Mouse (Mus musculus): ENCODE measurements around the gene Ppm1h. TPM values are rescaled to one million over a fixed set of nuclear protein-coding genes. Genes with fewer than 3 reads are reported as not detected.

Ppm1h gene
- total and polyA plus RNA-seq, 2 experiments from 2014 or later, result 4.9 to 6.1 TPM

GRCm38 (mm10) chr10:122793193-122793592, 114.6 kb downstream of the Ppm1h start:
- no peaks in the 10 kb centered on the region for H3K9me3 ChIP-seq (replicated peaks; ENCODE audit: control insufficient read depth, low read length)
- H3K36me3 ChIP-seq (replicated peaks; ENCODE audit: control insufficient read depth, insufficient read depth, low read length), result no peaks in the 10 kb centered on the region
- peaks cover 9% of the 10 kb centered on the region; the same call in 1 of the 2 replicates for H3K4me1 ChIP-seq (ENCODE audit: control insufficient read depth, insufficient read depth)
- H3K9ac ChIP-seq (replicated peaks; ENCODE audit: low read depth, low read length), result no peak overlapping the region
- ATAC-seq (ENCODE audit: insufficient read depth, low read depth), result no peak
- H3K27ac ChIP-seq (ENCODE audit: low read depth), result no peak overlapping the region
- H3K4me2 ChIP-seq (ENCODE audit: low read depth, low read length), result no peak overlapping the region
- DNase-seq (ENCODE audit: low spot score), result no peak
- H3K4me3 ChIP-seq (ENCODE audit: low read depth, low read length), result no peak overlapping the region
- no peaks in the 10 kb centered on the region for H3K27me3 ChIP-seq (ENCODE audit: control insufficient read depth, insufficient read depth, low read length)
- 78% methylated on average over 11 of the region's 11 CpGs for WGBS
- TF ChIP-seq EP300 (IDR thresholded peaks at IDR 0.05; ENCODE audit: low read depth) (no peak), CTCF (IDR thresholded peaks at IDR 0.05; ENCODE audit: low read depth) (no peak)

GRCm38 (mm10) chr10:122794187-122794850, 115.8 kb downstream of the Ppm1h start:
- Histone ChIP-seq H3K27me3 (ENCODE audit: control insufficient read depth, insufficient read depth, low read length) (no peaks in the 10 kb centered on the region), H3K4me3 (ENCODE audit: low read depth, low read length) (peak overlapping the region; percentile 10), H3K9me3 (replicated peaks; ENCODE audit: control insufficient read depth, low read length) (no peaks in the 10 kb centered on the region), H3K27ac (ENCODE audit: low read depth) (peak overlapping the region; percentile 14; the same call in 1 of the 2 replicates), H3K4me2 (ENCODE audit: low read depth, low read length) (peak overlapping the region; percentile 43), H3K36me3 (replicated peaks; ENCODE audit: control insufficient read depth, insufficient read depth, low read length) (no peaks in the 10 kb centered on the region), H3K4me1 (ENCODE audit: control insufficient read depth, insufficient read depth) (peaks cover 9% of the 10 kb centered on the region; the same call in 1 of the 2 replicates), H3K9ac (replicated peaks; ENCODE audit: low read depth, low read length) (no peak overlapping the region)
- TF ChIP-seq EP300 (IDR thresholded peaks at IDR 0.05; ENCODE audit: low read depth) (no peak), CTCF (IDR thresholded peaks at IDR 0.05; ENCODE audit: low read depth) (peak; percentile 76)
- peak; percentile 68 for DNase-seq (ENCODE audit: low spot score)
- peak; percentile 57 for ATAC-seq (ENCODE audit: insufficient read depth, low read depth)
- WGBS, result 40% methylated on average over 20 of the region's 20 CpGs

- TF ChIP-seq CTCF (IDR thresholded peaks at IDR 0.05; ENCODE audit: low read depth) (peak; percentile 28), EP300 (IDR thresholded peaks at IDR 0.05; ENCODE audit: low read depth) (no peak)
- Histone ChIP-seq H3K36me3 (replicated peaks; ENCODE audit: control insufficient read depth, insufficient read depth, low read length) (no peaks in the 10 kb centered on the region), H3K4me1 (ENCODE audit: control insufficient read depth, insufficient read depth) (no peaks in the 10 kb centered on the region), H3K27ac (ENCODE audit: low read depth) (no peak overlapping the region), H3K9ac (replicated peaks; ENCODE audit: low read depth, low read length) (no peak overlapping the region), H3K27me3 (ENCODE audit: control insufficient read depth, insufficient read depth, low read length) (no peaks in the 10 kb centered on the region), H3K9me3 (replicated peaks; ENCODE audit: control insufficient read depth, low read length) (no peaks in the 10 kb centered on the region), H3K4me3 (ENCODE audit: low read depth, low read length) (no peak overlapping the region), H3K4me2 (ENCODE audit: low read depth, low read length) (no peak overlapping the region)
- no peak for DNase-seq (ENCODE audit: low spot score)
- 86% methylated on average over 6 of the region's 6 CpGs for WGBS
- ATAC-seq (ENCODE audit: insufficient read depth, low read depth), result no peak
These were observed 119.4 kb downstream of the Ppm1h start for GRCm38 (mm10) chr10:122797955-122798354.

- no peaks in the 10 kb centered on the region for H3K9me3 ChIP-seq (replicated peaks; ENCODE audit: control insufficient read depth, low read length)
- no peak for TF ChIP-seq EP300 (IDR thresholded peaks at IDR 0.05; ENCODE audit: low read depth)
- no peak for TF ChIP-seq CTCF (IDR thresholded peaks at IDR 0.05; ENCODE audit: low read depth)
- peak; percentile 59; the same call in 1 of the 2 replicates for ATAC-seq (ENCODE audit: insufficient read depth, low read depth)
- H3K27me3 ChIP-seq (ENCODE audit: control insufficient read depth, insufficient read depth, low read length), result no peaks in the 10 kb centered on the region
- no peak overlapping the region for H3K4me2 ChIP-seq (ENCODE audit: low read depth, low read length)
- 70% methylated on average over 19 of the region's 19 CpGs for WGBS
- no peaks in the 10 kb centered on the region for H3K36me3 ChIP-seq (replicated peaks; ENCODE audit: control insufficient read depth, insufficient read depth, low read length)
- no peak for DNase-seq (ENCODE audit: low spot score)
- H3K9ac ChIP-seq (replicated peaks; ENCODE audit: low read depth, low read length), result no peak overlapping the region
- H3K4me3 ChIP-seq (ENCODE audit: low read depth, low read length), result no peak overlapping the region
- peak overlapping the region; percentile 62 for H3K27ac ChIP-seq (ENCODE audit: low read depth)
- H3K4me1 ChIP-seq (ENCODE audit: control insufficient read depth, insufficient read depth), result no peaks in the 10 kb centered on the region
These were observed 121.6 kb downstream of the Ppm1h start for GRCm38 (mm10) chr10:122800003-122800731.

- Histone ChIP-seq H3K36me3 (replicated peaks; ENCODE audit: control insufficient read depth, insufficient read depth, low read length) (no peaks in the 10 kb centered on the region), H3K4me3 (ENCODE audit: low read depth, low read length) (no peak overlapping the region), H3K4me2 (ENCODE audit: low read depth, low read length) (no peak overlapping the region), H3K9ac (replicated peaks; ENCODE audit: low read depth, low read length) (no peak overlapping the region), H3K27me3 (ENCODE audit: control insufficient read depth, insufficient read depth, low read length) (no peaks in the 10 kb centered on the region), H3K9me3 (replicated peaks; ENCODE audit: control insufficient read depth, low read length) (no peaks in the 10 kb centered on the region), H3K27ac (ENCODE audit: low read depth) (peak overlapping the region; percentile 62; the same call in 1 of the 2 replicates), H3K4me1 (ENCODE audit: control insufficient read depth, insufficient read depth) (no peaks in the 10 kb centered on the region)
- DNase-seq (ENCODE audit: low spot score) (no peak), ATAC-seq (ENCODE audit: insufficient read depth, low read depth) (no peak)
- no peak for TF ChIP-seq EP300 (IDR thresholded peaks at IDR 0.05; ENCODE audit: low read depth)
- TF ChIP-seq CTCF (IDR thresholded peaks at IDR 0.05; ENCODE audit: low read depth), result no peak
- 77% methylated on average over 4 of the region's 4 CpGs for WGBS
These were observed 122.2 kb downstream of the Ppm1h start for GRCm38 (mm10) chr10:122800732-122801110.
